Mouse (Mus musculus) bone marrow macrophage, adult 2 months (primary cell): ENCODE measurements around the gene Mboat2.

Experiments
- CTCF ChIP-seq: IDR thresholded peaks from 2 replicates; pipeline ENCODE4 v1.5.1; 2012; ENCODE audit warnings: low read depth, mild to moderate bottlenecking, low read length, moderate library complexity
- POLR2A ChIP-seq: IDR thresholded peaks from 2 replicates; pipeline ENCODE4 v1.6.1; 2012; ENCODE audit warnings: mild to moderate bottlenecking, low read depth, low read length, borderline replicate concordance

- TF ChIP-seq CTCF, result no peak
- no peak for TF ChIP-seq POLR2A
Measured at GRCm38 (mm10) chr12:24972371-24973350, 142.0 kb downstream of the Mboat2 start.
